In genomic region chr2:158317026-158317425, GRCm38 (mm10) we compare ENCODE assay signal across 9 mouse cellular contexts. TPM values are rescaled to one million over a fixed set of nuclear protein-coding genes. Genes with fewer than 3 reads are reported as not detected.
DNase-seq lines count a peak whose midpoint lies in the region; ATAC-seq and TF ChIP-seq lines count a peak whose summit lies in the region.
"Had no signal": no experiment of that assay in that cellular context is flagged by ENCODE, and none has a peak within 500 bp of the region (broad histone marks: within the 10 kb centered on the region; RNA-seq: fewer than 3 reads in every experiment).

No protein-coding gene starts in this region.

- no peak for TF ChIP-seq POLR2A in bone marrow, adult 2 months (IDR thresholded peaks at IDR 0.05; ENCODE audit: borderline replicate concordance, control insufficient read depth, low read depth, low read length)
- no peak for TF ChIP-seq POLR2A in limb, embryonic 14.5 days (IDR thresholded peaks at IDR 0.05; ENCODE audit: borderline replicate concordance, extremely low read depth, insufficient read depth, insufficient read length)

- 0 out of 2 replicates have a peak, but pooled peaks cover 7% of the 10 kb centered on the region for H3K36me3 ChIP-seq in liver, embryonic 12.5 days
- H3K36me3 ChIP-seq in kidney, embryonic 16.5 days (ENCODE audit: insufficient read depth, low read length): peaks cover 4% of the 10 kb centered on the region; the same call in 1 of the 2 replicates
- H3K36me3 ChIP-seq in limb, embryonic 14.5 days (ENCODE audit: control insufficient read depth, insufficient read depth, low read length): no peaks in the 10 kb centered on the region
- H3K36me3 ChIP-seq in neural tube, embryonic 11.5 days (ENCODE audit: control insufficient read depth, insufficient read depth, low read length): no peaks in the 10 kb centered on the region
- H3K36me3 ChIP-seq: embryonic facial prominence, embryonic 15.5 days had no signal

- H3K4me3 ChIP-seq in liver, embryonic 12.5 days: no peak overlapping the region
- H3K4me3 ChIP-seq in bone marrow, adult 2 months (replicated peaks; ENCODE audit: control insufficient read depth, low read depth, low read length): no peak overlapping the region
- no peak overlapping the region for H3K4me3 ChIP-seq in kidney, embryonic 16.5 days (ENCODE audit: low read length)
- H3K4me3 ChIP-seq in limb, embryonic 14.5 days (replicated peaks; ENCODE audit: low read length): no peak overlapping the region
- H3K4me3 ChIP-seq in neural tube, embryonic 11.5 days (ENCODE audit: low read depth, low read length): no peak overlapping the region
- H3K4me3 ChIP-seq: embryonic facial prominence, embryonic 15.5 days had no signal

- WGBS in liver, embryonic 12.5 days (ENCODE audit: insufficient replicate concordance): 17% methylated on average over 5 of the region's 5 CpGs
- WGBS in bone marrow, adult 2 months: 55% methylated on average over 5 of the region's 5 CpGs
- 23% methylated on average over 5 of the region's 5 CpGs for WGBS in kidney, embryonic 16.5 days
- WGBS in limb, embryonic 14.5 days: 9% methylated on average over 5 of the region's 5 CpGs
- 15% methylated on average over 5 of the region's 5 CpGs for WGBS in neural tube, embryonic 11.5 days

- no peak for ATAC-seq in liver, embryonic 12.5 days
- peak; percentile 81; the same call in 1 of the 2 replicates for ATAC-seq in kidney, embryonic 16.5 days (ENCODE audit: low FRiP score, low TSS enrichment)
- ATAC-seq in limb, embryonic 14.5 days (ENCODE audit: low FRiP score, low read depth): 0 out of 2 replicates have a peak, but pooled peaks have one; percentile 19
- no peak for ATAC-seq in neural tube, embryonic 11.5 days (ENCODE audit: insufficient read depth, low FRiP score, low TSS enrichment)

- peak; percentile 64 for TF ChIP-seq CTCF in bone marrow, adult 2 months (IDR thresholded peaks at IDR 0.05; ENCODE audit: control insufficient read depth, insufficient read depth, low read length)

- no peaks in the 10 kb centered on the region for H3K27me3 ChIP-seq in liver, embryonic 12.5 days (replicated peaks)
- H3K27me3 ChIP-seq in kidney, embryonic 16.5 days (ENCODE audit: insufficient read depth, low read length): no peaks in the 10 kb centered on the region
- H3K27me3 ChIP-seq in limb, embryonic 14.5 days (ENCODE audit: control insufficient read depth, insufficient read depth, low read length): no peaks in the 10 kb centered on the region
- H3K27me3 ChIP-seq in neural tube, embryonic 11.5 days (ENCODE audit: control insufficient read depth, insufficient read depth, low read length): no peaks in the 10 kb centered on the region
- H3K27me3 ChIP-seq: embryonic facial prominence, embryonic 15.5 days had no signal

- DNase-seq in liver: peak; percentile 63
- DNase-seq in frontal cortex, postnatal 14 days (ENCODE audit: low spot score in 2 of 2): peak; percentile 41 to 55
- DNase-seq in limb, embryonic 14.5 days (ENCODE audit: low spot score): peak; percentile 64
- peak; percentile 79 for DNase-seq in neural tube, embryonic 11.5 days (ENCODE audit: low spot score)
- DNase-seq in testis, postnatal 14 days (ENCODE audit: low spot score): peak; percentile 44

- no peaks in the 10 kb centered on the region for H3K4me1 ChIP-seq in liver, embryonic 12.5 days
- H3K4me1 ChIP-seq in bone marrow, adult 2 months (ENCODE audit: control insufficient read depth, insufficient read depth, low read length): peaks cover 4% of the 10 kb centered on the region; the same call in 1 of the 2 replicates
- H3K4me1 ChIP-seq in kidney, embryonic 16.5 days (ENCODE audit: insufficient read depth, low read length): peaks cover 4% of the 10 kb centered on the region; the same call in 1 of the 2 replicates
- no peaks in the 10 kb centered on the region for H3K4me1 ChIP-seq in limb, embryonic 14.5 days (ENCODE audit: control insufficient read depth, insufficient read depth, low read length)
- no peaks in the 10 kb centered on the region for H3K4me1 ChIP-seq in neural tube, embryonic 11.5 days (ENCODE audit: control insufficient read depth, insufficient read depth, low read length)
- H3K4me1 ChIP-seq: embryonic facial prominence, embryonic 15.5 days had no signal

- no peak overlapping the region for H3K27ac ChIP-seq in liver, embryonic 12.5 days
- H3K27ac ChIP-seq in bone marrow, adult 2 months (ENCODE audit: control insufficient read depth, insufficient read depth, low read depth, low read length, poor library complexity): no peak overlapping the region
- no peak overlapping the region for H3K27ac ChIP-seq in kidney, embryonic 16.5 days (ENCODE audit: low read length)
- no peak overlapping the region for H3K27ac ChIP-seq in limb, embryonic 14.5 days (replicated peaks; ENCODE audit: low read depth, low read length)
- H3K27ac ChIP-seq in neural tube, embryonic 11.5 days (ENCODE audit: low read depth, low read length): no peak overlapping the region
- H3K27ac ChIP-seq: embryonic facial prominence, embryonic 15.5 days had no signal

- no peak overlapping the region for H3K9ac ChIP-seq in liver, embryonic 12.5 days
- H3K9ac ChIP-seq in kidney, embryonic 16.5 days (replicated peaks; ENCODE audit: low read length): no peak overlapping the region
- no peak overlapping the region for H3K9ac ChIP-seq in limb, embryonic 14.5 days (ENCODE audit: low read depth, low read length, severe bottlenecking)
- no peak overlapping the region for H3K9ac ChIP-seq in neural tube, embryonic 11.5 days (ENCODE audit: low read length)
- H3K9ac ChIP-seq: embryonic facial prominence, embryonic 15.5 days had no signal

- no peak overlapping the region for H3K4me2 ChIP-seq in liver, embryonic 12.5 days
- H3K4me2 ChIP-seq in kidney, embryonic 16.5 days (replicated peaks; ENCODE audit: low read depth, low read length): no peak overlapping the region
- no peak overlapping the region for H3K4me2 ChIP-seq in limb, embryonic 14.5 days (replicated peaks; ENCODE audit: low read depth, low read length, severe bottlenecking)
- H3K4me2 ChIP-seq in neural tube, embryonic 11.5 days (ENCODE audit: low read depth): no peak overlapping the region
- H3K4me2 ChIP-seq: embryonic facial prominence, embryonic 15.5 days had no signal

- no peaks in the 10 kb centered on the region for H3K9me3 ChIP-seq in liver, embryonic 12.5 days (replicated peaks)
- H3K9me3 ChIP-seq in kidney, embryonic 16.5 days (ENCODE audit: low read length): no peaks in the 10 kb centered on the region
- no peaks in the 10 kb centered on the region for H3K9me3 ChIP-seq in limb, embryonic 14.5 days (ENCODE audit: control insufficient read depth, low read length)
- H3K9me3 ChIP-seq in neural tube, embryonic 11.5 days (ENCODE audit: control insufficient read depth, low read length): no peaks in the 10 kb centered on the region
- H3K9me3 ChIP-seq: embryonic facial prominence, embryonic 15.5 days had no signal

RNA-seq across cellular contexts. Expression of gene Lbp, which starts 10.7 kb away (rescaled TPM):
- 12.9 and 14.4 TPM in 2 replicates for polyA plus RNA-seq in liver, embryonic 12.5 days (2016; fragmentation: Nextera tagmentation; extraction: Ambion mirVana)
- polyA plus RNA-seq in bone marrow, adult 2 months (2011; ENCODE audit: insufficient read depth, insufficient read length, low replicate concordance, missing spikeins): 14.8 and 23.0 TPM in 2 replicates
- 31.0 and 34.5 TPM in 2 replicates for polyA plus RNA-seq in kidney, embryonic 16.5 days (2015; fragmentation: Nextera tagmentation; extraction: Ambion mirVana)
- 5.6 and 5.7 TPM in 2 replicates for polyA plus RNA-seq in limb, embryonic 14.5 days (2012; rRNA removed)
- polyA plus RNA-seq in limb, embryonic 14.5 days (2014; fragmentation: Nextera tagmentation; extraction: Ambion mirVana): 3.7 and 4.4 TPM in 2 replicates
- 1.7 and 1.8 TPM in 2 replicates for polyA plus RNA-seq in neural tube, embryonic 11.5 days (2014; fragmentation: Nextera tagmentation; extraction: Ambion mirVana)

RNA-seq across cellular contexts. Expression of gene Snhg11, which starts 58.4 kb away (rescaled TPM):
- polyA plus RNA-seq in liver, embryonic 12.5 days (2016; fragmentation: Nextera tagmentation; extraction: Ambion mirVana): 2.2 and 2.4 TPM in 2 replicates
- polyA plus RNA-seq in bone marrow, adult 2 months (2011; ENCODE audit: insufficient read depth, insufficient read length, low replicate concordance, missing spikeins): 0.65 and 2.6 TPM in 2 replicates
- 3.4 and 8.9 TPM in 2 replicates for polyA plus RNA-seq in kidney, embryonic 16.5 days (2015; fragmentation: Nextera tagmentation; extraction: Ambion mirVana)
- 10.8 and 11.7 TPM in 2 replicates for polyA plus RNA-seq in limb, embryonic 14.5 days (2012; rRNA removed)
- polyA plus RNA-seq in limb, embryonic 14.5 days (2014; fragmentation: Nextera tagmentation; extraction: Ambion mirVana): 2.8 and 3.5 TPM in 2 replicates
- polyA plus RNA-seq in neural tube, embryonic 11.5 days (2014; fragmentation: Nextera tagmentation; extraction: Ambion mirVana): 39.6 and 42.3 TPM in 2 replicates

RNA-seq across cellular contexts. Expression of gene Bpi, which starts 59.1 kb away (rescaled TPM):
- not detected in 2 replicates for polyA plus RNA-seq in liver, embryonic 12.5 days (2016; fragmentation: Nextera tagmentation; extraction: Ambion mirVana)
- not detected in 2 replicates for polyA plus RNA-seq in bone marrow, adult 2 months (2011; ENCODE audit: insufficient read depth, insufficient read length, low replicate concordance, missing spikeins)
- 0.18 TPM in 1 of 2 replicates, not detected in the other for polyA plus RNA-seq in kidney, embryonic 16.5 days (2015; fragmentation: Nextera tagmentation; extraction: Ambion mirVana)
- 0.03 TPM in 2 replicates for polyA plus RNA-seq in limb, embryonic 14.5 days (2012; rRNA removed)
- polyA plus RNA-seq in limb, embryonic 14.5 days (2014; fragmentation: Nextera tagmentation; extraction: Ambion mirVana): not detected in 2 replicates
- polyA plus RNA-seq in neural tube, embryonic 11.5 days (2014; fragmentation: Nextera tagmentation; extraction: Ambion mirVana): not detected in 2 replicates
- polyA plus RNA-seq: embryonic facial prominence, embryonic 15.5 days had no signal

Comparison
In these comparisons a context has a peak if more than half of its experiments do, and no peak if none do; other contexts are left out.
1. ATAC-seq: peak in kidney, embryonic 16.5 days (single experiment) and limb, embryonic 14.5 days (single experiment); none in liver, embryonic 12.5 days (single experiment) and neural tube, embryonic 11.5 days (single experiment).
2. Peak in every context shown above with its lines, with median percentiles within 50 percentile points of each other: DNase-seq.